Mouse (Mus musculus) CH12.LX (cell line): ENCODE results near the gene Gm44790. TPM values are rescaled to one million over a fixed set of nuclear protein-coding genes. Genes with fewer than 3 reads are reported as not detected.
"Not testable (repeated sequence)": the region's sequence is repeated elsewhere in the genome, so short reads cannot be mapped to it uniquely, and the experiment has no call there.

ENCODE experiments used
- DNase-seq: peaks from one replicate; pipeline ENCODE4 v3.0.0-alpha.2; 2013; ENCODE audit errors: extremely low read depth
- H3K27ac ChIP-seq: 2 replicates; pipeline ENCODE4 v1.5.1; 2012; ENCODE audit warnings: low read depth, mild to moderate bottlenecking, control low read depth, moderate library complexity; ENCODE audit not compliant: insufficient read depth
- H3K27me3 ChIP-seq: replicated peaks from 2 replicates; pipeline ENCODE3; 2012; ENCODE audit warnings: inconsistent platforms
- H3K36me3 ChIP-seq, 2 experiments: replicated peaks in 1 of 2; 2 replicates each; pipeline versions ENCODE3 to v1.6.1; 2012; ENCODE audit warnings: inconsistent platforms in 1 of 2, low read length in 1 of 2, mild to moderate bottlenecking in 1 of 2, mixed read lengths in 1 of 2, moderate library complexity in 1 of 2; ENCODE audit not compliant: control insufficient read depth in 1 of 2, insufficient read depth in 1 of 2
- H3K4me1 ChIP-seq, 2 experiments: 2 replicates each; pipeline ENCODE4 v1.6.1; 2012; ENCODE audit warnings: inconsistent platforms in 1 of 2, moderate library complexity in 1 of 2; ENCODE audit not compliant: insufficient read depth in 2 of 2, control insufficient read depth in 1 of 2
- H3K4me2 ChIP-seq: 2 replicates; pipeline ENCODE4 v1.6.1; 2012; ENCODE audit warnings: low read depth, mild to moderate bottlenecking, control low read depth; ENCODE audit not compliant: poor library complexity, insufficient read depth, severe bottlenecking
- H3K4me3 ChIP-seq, 3 experiments: fragments of 150-350 bp in 1 of 3; sonication (generic) in 1 of 3; replicated peaks in 1 of 3; 2 replicates each; pipeline versions ENCODE3 to v1.5.1; 2011 to 2012; ENCODE audit warnings: low read depth in 2 of 3, low read length in 2 of 3, mild to moderate bottlenecking in 2 of 3, moderate library complexity in 2 of 3, control low read depth in 1 of 3, improper control_type of control experiment in 1 of 3, inconsistent platforms in 1 of 3, mixed read lengths in 1 of 3; ENCODE audit not compliant: poor library complexity in 1 of 3
- H3K79me2 ChIP-seq: replicated peaks from 2 replicates; pipeline ENCODE4 v1.6.1; 2012; ENCODE audit warnings: mild to moderate bottlenecking, moderate library complexity; ENCODE audit not compliant: control insufficient read depth, poor library complexity, insufficient read depth, severe bottlenecking; ENCODE audit errors: extremely low read depth
- H3K9ac ChIP-seq: 2 replicates; pipeline ENCODE4 v1.6.1; 2012; ENCODE audit warnings: low read depth, mild to moderate bottlenecking, control low read depth, moderate library complexity; ENCODE audit not compliant: insufficient read depth
- H3K9me3 ChIP-seq: replicated peaks from 2 replicates; pipeline ENCODE3; 2012; ENCODE audit warnings: low read length, inconsistent platforms, mixed read lengths
- BHLHE40 ChIP-seq: IDR thresholded peaks from 2 replicates; pipeline ENCODE4 v1.6.1; 2011; ENCODE audit warnings: mild to moderate bottlenecking, low read depth, low read length, improper control_type of control experiment
- GABPA ChIP-seq: IDR thresholded peaks from 2 replicates; pipeline ENCODE4 v1.6.1; 2012; ENCODE audit warnings: low read depth, low read length, improper control_type of control experiment, inconsistent platforms; ENCODE audit not compliant: insufficient replicate concordance
- IRF4 ChIP-seq: IDR thresholded peaks from 2 replicates; pipeline ENCODE4 v1.6.1; 2014; ENCODE audit warnings: low read depth, mild to moderate bottlenecking, inconsistent platforms, low read length, improper control_type of control experiment
- KAT2A ChIP-seq: IDR thresholded peaks from 2 replicates; pipeline ENCODE4 v1.6.1; 2012; ENCODE audit warnings: low read length, improper control_type of control experiment, inconsistent platforms; ENCODE audit not compliant: insufficient replicate concordance
- MAZ ChIP-seq: IDR thresholded peaks from 2 replicates; pipeline ENCODE4 v1.6.1; 2012; ENCODE audit warnings: low read depth, mild to moderate bottlenecking, inconsistent platforms, low read length, improper control_type of control experiment, moderate library complexity
- MYC ChIP-seq: IDR thresholded peaks from 2 replicates; pipeline ENCODE4 v1.6.1; 2011; ENCODE audit warnings: low read depth, mild to moderate bottlenecking, improper control_type of control experiment, low read length
- NELFE ChIP-seq: IDR thresholded peaks from 2 replicates; pipeline ENCODE4 v1.6.1; 2011; ENCODE audit warnings: low read depth, low read length, improper control_type of control experiment
- PAX5 ChIP-seq: IDR thresholded peaks from 2 replicates; pipeline ENCODE4 v1.6.1; 2012; ENCODE audit warnings: low read length, inconsistent platforms, mixed read lengths
- POLR2A ChIP-seq: IDR thresholded peaks from 2 replicates; pipeline ENCODE4 v1.6.1; 2011; ENCODE audit warnings: low read depth, mild to moderate bottlenecking, improper control_type of control experiment, low read length
- POLR2AphosphoS2 ChIP-seq: IDR thresholded peaks from 2 replicates; pipeline ENCODE4 v1.6.1; 2011; ENCODE audit warnings: low read depth, low read length, improper control_type of control experiment
- SMC3 ChIP-seq: IDR thresholded peaks from 2 replicates; pipeline ENCODE4 v1.6.1; 2011; ENCODE audit warnings: low read depth, low read length, improper control_type of control experiment
- UBTF ChIP-seq: IDR thresholded peaks from 2 replicates; pipeline ENCODE4 v1.6.1; 2012; ENCODE audit warnings: low read depth, mild to moderate bottlenecking, inconsistent platforms, low read length, improper control_type of control experiment, moderate library complexity
- ZC3H11A ChIP-seq: IDR thresholded peaks from 2 replicates; pipeline ENCODE4 v1.6.1; 2012; ENCODE audit warnings: low read depth, mild to moderate bottlenecking, inconsistent platforms, low read length, improper control_type of control experiment
- dilution Hi-C: fragments of 300-500 bp; cut with MboI; formaldehyde crosslinking; loops from 2 replicates; pipeline ENCODE4 v1.14.3; 2020; ENCODE audit warnings: low sequenced_read_pairs; ENCODE audit not compliant: extremely low pct_unique_long_range_greater_than_20kb, extremely low pct_ligation_motif_present
- in situ Hi-C: fragments of 300-500 bp; cut with MboI; formaldehyde crosslinking; loops from 3 replicates; pipeline ENCODE4 v1.14.3; 2019; ENCODE audit warnings: low sequenced_read_pairs, low pct_ligation_motif_present, low pct_unique_long_range_greater_than_20kb, mixed read lengths
- polyA plus RNA-seq: library from polyadenylated mRNA; unstranded; fragments of >175 nt; gene quantifications from 2 replicates; pipeline ENCODE4 v1.2.1, GENCODE M21; 2012; ENCODE audit warnings: low read depth; ENCODE audit not compliant: insufficient read length
- total RNA-seq, 2 experiments: library from RNA; depleted of rRNA; stranded (reverse); fragments of 300-350 nt in 1 of 2; fragments of >200 nt in 1 of 2; gene quantifications; 2 replicates each; pipeline ENCODE4 v1.2.3; 2012 to 2014

Gm44790 gene
- total and polyA plus RNA-seq, 3 experiments, result not detected

GRCm38 (mm10) chr6:86488149-86488485 lies 61.7 kb downstream of the Gm44790 start:
- Histone ChIP-seq H3K9me3 (peaks cover 2% of the 10 kb centered on the region), H3K79me2 (no peaks in the 10 kb centered on the region), H3K9ac (no peak overlapping the region), H3K4me1 (peaks cover 8 to 25% of the 10 kb centered on the region in 2 experiments), H3K27ac (no peak overlapping the region), H3K4me3 (no peak overlapping the region), H3K36me3 (no peaks in the 10 kb centered on the region), H3K27me3 (no peaks in the 10 kb centered on the region), H3K4me2 (no peak overlapping the region)
- no peak for TF ChIP-seq POLR2AphosphoS2
- in situ Hi-C loops (no loop called here), dilution Hi-C loops (no loop called here)
- DNase-seq, result no peak

- in situ Hi-C loops, result no loop called here
- Histone ChIP-seq H3K27ac (no peak overlapping the region), H3K9me3 (peaks cover 4% of the 10 kb centered on the region), H3K27me3 (no peaks in the 10 kb centered on the region), H3K4me3 (no peak overlapping the region), H3K79me2 (no peaks in the 10 kb centered on the region), H3K4me2 (no peak overlapping the region), H3K9ac (no peak overlapping the region), H3K36me3 (no peaks in the 10 kb centered on the region), H3K4me1 (peaks cover 11 to 35% of the 10 kb centered on the region in 2 experiments)
- no peak for DNase-seq
- TF ChIP-seq POLR2A (no peak), PAX5 (no peak), MAZ (no peak), MYC (no peak), UBTF (no peak), IRF4 (no peak), KAT2A (no peak), GABPA (no peak), BHLHE40 (no peak), ZC3H11A (no peak), SMC3 (no peak), NELFE (no peak)
- dilution Hi-C loops, result no loop called here
Observed at GRCm38 (mm10) chr6:86489945-86490344, 63.5 kb downstream of the Gm44790 start.

- DNase-seq, in situ Hi-C loops, H3K79me2 ChIP-seq, dilution Hi-C loops, H3K27ac ChIP-seq, H3K9ac ChIP-seq, H3K36me3 ChIP-seq, H3K4me2 ChIP-seq, H3K9me3 ChIP-seq, H3K27me3 ChIP-seq, H3K4me3 ChIP-seq: not testable (repeated sequence)
- peaks cover 11 to 35% of the 10 kb centered on the region in 2 experiments for H3K4me1 ChIP-seq
Observed at GRCm38 (mm10) chr6:86490413-86490812, 64.0 kb downstream of the Gm44790 start.
